Mouse (Mus musculus) embryonic facial prominence, embryonic 12.5 days (tissue): ENCODE measurements around the gene Mettl5. TPM values are rescaled to one million over a fixed set of nuclear protein-coding genes. Genes with fewer than 3 reads are reported as not detected.

ENCODE experiments used
- ATAC-seq: fragments of 200-750 bp; cut with Nextera tagmentation; 2 replicates; pipeline ENCODE4 v1.8.0; 2017; ENCODE audit not compliant: insufficient number of reproducible peaks, insufficient read depth, low FRiP score, low TSS enrichment
- H3K27ac ChIP-seq: fragments of 300-500 bp; sonication (generic); 2 replicates; pipeline ENCODE4 v1.5.1; 2016; ENCODE audit warnings: mild to moderate bottlenecking
- H3K27me3 ChIP-seq: fragments of 300-500 bp; sonication (generic); 2 replicates; pipeline ENCODE4 v1.6.1; 2016; ENCODE audit warnings: mild to moderate bottlenecking, moderate library complexity
- H3K36me3 ChIP-seq: fragments of 300-500 bp; sonication (generic); 2 replicates; pipeline ENCODE4 v1.6.1; 2016; ENCODE audit warnings: mild to moderate bottlenecking
- H3K4me1 ChIP-seq: fragments of 300-500 bp; sonication (generic); 2 replicates; pipeline ENCODE4 v1.6.1; 2016
- H3K4me2 ChIP-seq: fragments of 300-500 bp; sonication (generic); replicated peaks from 2 replicates; pipeline ENCODE4 v1.6.1; 2016; ENCODE audit warnings: mild to moderate bottlenecking, moderate library complexity
- H3K4me3 ChIP-seq: fragments of 300-500 bp; sonication (generic); 2 replicates; pipeline ENCODE4 v1.5.1; 2016; ENCODE audit warnings: mild to moderate bottlenecking
- H3K9ac ChIP-seq: fragments of 300-500 bp; sonication (generic); 2 replicates; pipeline ENCODE4 v1.6.1; 2016; ENCODE audit warnings: mild to moderate bottlenecking, moderate library complexity
- H3K9me3 ChIP-seq: fragments of 300-500 bp; sonication (generic); 2 replicates; pipeline ENCODE4 v1.6.1; 2016; ENCODE audit warnings: mild to moderate bottlenecking, moderate library complexity
- WGBS: fragments of 180-500 bp; shearing (Covaris S2); methylation state at CpG from one replicate; pipeline ENCODE4 v1.1.7; 2016; 5-methylcytosine and 5-hydroxymethylcytosine counted together
- polyA plus RNA-seq: library from polyadenylated mRNA; unstranded; fragments of >200 nt; fragmentation: Nextera tagmentation; extraction: Ambion mirVana; gene quantifications from 2 replicates; pipeline ENCODE4 v1.2.1, GENCODE M21; 2016

Gene Mettl5
- polyA plus RNA-seq, 1 experiment from 2014 or later: 39.7 TPM

GRCm38 (mm10) chr2:69893891-69894290 lies 8.5 kb upstream of the Mettl5 start:
- H3K9me3 ChIP-seq: no peaks in the 10 kb centered on the region
- no peak overlapping the region for H3K4me2 ChIP-seq
- ATAC-seq: no peak
- H3K4me3 ChIP-seq: no peak overlapping the region
- no peaks in the 10 kb centered on the region for H3K36me3 ChIP-seq
- WGBS: 83% methylated on average over 5 of the region's 5 CpGs
- no peaks in the 10 kb centered on the region for H3K27me3 ChIP-seq
- H3K4me1 ChIP-seq: peaks cover 5% of the 10 kb centered on the region
- no peak overlapping the region for H3K27ac ChIP-seq
- H3K9ac ChIP-seq: no peak overlapping the region

- no peak overlapping the region for H3K4me2 ChIP-seq
- WGBS: 78% methylated on average over 1 of the region's 1 CpGs
- H3K4me1 ChIP-seq: no peaks in the 10 kb centered on the region
- H3K27me3 ChIP-seq: no peaks in the 10 kb centered on the region
- H3K9me3 ChIP-seq: no peaks in the 10 kb centered on the region
- H3K27ac ChIP-seq: no peak overlapping the region
- H3K36me3 ChIP-seq: no peaks in the 10 kb centered on the region
- no peak overlapping the region for H3K9ac ChIP-seq
- no peak overlapping the region for H3K4me3 ChIP-seq
- ATAC-seq: no peak
Observed at GRCm38 (mm10) chr2:69893145-69893544, 7.7 kb upstream of the Mettl5 start.

GRCm38 (mm10) chr2:69890843-69891242 lies 5.4 kb upstream of the Mettl5 start:
- Histone ChIP-seq H3K9ac (no peak overlapping the region), H3K27me3 (no peaks in the 10 kb centered on the region), H3K4me1 (no peaks in the 10 kb centered on the region), H3K4me2 (no peak overlapping the region), H3K36me3 (no peaks in the 10 kb centered on the region), H3K27ac (no peak overlapping the region), H3K4me3 (no peak overlapping the region), H3K9me3 (no peaks in the 10 kb centered on the region)
- no peak for ATAC-seq
- 60% methylated on average over 7 of the region's 7 CpGs for WGBS

- H3K36me3 ChIP-seq: no peaks in the 10 kb centered on the region
- H3K27ac ChIP-seq: no peak overlapping the region
- no peaks in the 10 kb centered on the region for H3K27me3 ChIP-seq
- 70% methylated on average over 2 of the region's 2 CpGs for WGBS
- H3K4me3 ChIP-seq: no peak overlapping the region
- no peak overlapping the region for H3K9ac ChIP-seq
- no peak for ATAC-seq
- no peak overlapping the region for H3K4me2 ChIP-seq
- no peaks in the 10 kb centered on the region for H3K9me3 ChIP-seq
- H3K4me1 ChIP-seq: peaks cover 6% of the 10 kb centered on the region; the same call in 1 of the 2 replicates
Observed at GRCm38 (mm10) chr2:69888957-69889356, 3.5 kb upstream of the Mettl5 start.

GRCm38 (mm10) chr2:69885050-69885449 lies 365 bp downstream of the Mettl5 start:
- Histone ChIP-seq H3K4me3 (peak overlapping the region; percentile 59), H3K9me3 (no peaks in the 10 kb centered on the region), H3K4me2 (peak overlapping the region; percentile 58), H3K4me1 (peaks cover 6% of the 10 kb centered on the region; the same call in 1 of the 2 replicates), H3K36me3 (no peaks in the 10 kb centered on the region), H3K27me3 (no peaks in the 10 kb centered on the region), H3K9ac (peak overlapping the region; percentile 83), H3K27ac (peak overlapping the region; percentile 50; the same call in 1 of the 2 replicates)
- peak; percentile 35; the same call in 1 of the 2 replicates for ATAC-seq
- WGBS: 7% methylated on average over 12 of the region's 12 CpGs

GRCm38 (mm10) chr2:69884581-69884980 lies 834 bp downstream of the Mettl5 start:
- Histone ChIP-seq H3K4me1 (peaks cover 6% of the 10 kb centered on the region; the same call in 1 of the 2 replicates), H3K9me3 (no peaks in the 10 kb centered on the region), H3K9ac (peak overlapping the region; percentile 83), H3K4me2 (peak overlapping the region; percentile 58), H3K27me3 (no peaks in the 10 kb centered on the region), H3K4me3 (peak overlapping the region; percentile 59), H3K27ac (no peak overlapping the region), H3K36me3 (no peaks in the 10 kb centered on the region)
- ATAC-seq: no peak
- WGBS: 60% methylated on average over 6 of the region's 6 CpGs

GRCm38 (mm10) chr2:69883990-69884391 lies 1.4 kb downstream of the Mettl5 start:
- WGBS: 66% methylated on average over 2 of the region's 2 CpGs
- Histone ChIP-seq H3K36me3 (no peaks in the 10 kb centered on the region), H3K9ac (no peak overlapping the region), H3K4me3 (no peak overlapping the region), H3K27me3 (no peaks in the 10 kb centered on the region), H3K4me2 (peak overlapping the region; percentile 58; the same call in 1 of the 2 replicates), H3K27ac (no peak overlapping the region), H3K9me3 (no peaks in the 10 kb centered on the region), H3K4me1 (peaks cover 6% of the 10 kb centered on the region; the same call in 1 of the 2 replicates)
- no peak for ATAC-seq

GRCm38 (mm10) chr2:69862117-69862657 lies 23.2 kb downstream of the Mettl5 start:
- ATAC-seq: no peak
- WGBS: 3% methylated on average over 13 of the region's 13 CpGs
- H3K27ac ChIP-seq: peak overlapping the region; percentile 92; the same call in 1 of the 2 replicates

GRCm38 (mm10) chr2:69861485-69862091 lies 23.8 kb downstream of the Mettl5 start, which contains the start of gene Ssb:
Gene Ssb, plus strand, starts transcription at chr2:69861562.
- WGBS: under 1% methylated on average over 55 of the region's 66 CpGs

More at GRCm38 (mm10) chr2:69862117-69862657, 23.2 kb downstream of the Mettl5 start:
- Histone ChIP-seq H3K27me3 (no peaks in the 10 kb centered on the region), H3K9ac (peak overlapping the region; percentile 98), H3K36me3 (peaks cover 11% of the 10 kb centered on the region; the same call in 1 of the 2 replicates), H3K4me2 (peak overlapping the region; percentile 72), H3K4me3 (peak overlapping the region; percentile 95), H3K9me3 (no peaks in the 10 kb centered on the region), H3K4me1 (peaks cover 7% of the 10 kb centered on the region; the same call in 1 of the 2 replicates)

GRCm38 (mm10) chr2:69860972-69861452 lies 24.4 kb downstream of the Mettl5 start:
- peak overlapping the region; percentile 98 for H3K9ac ChIP-seq
- H3K4me2 ChIP-seq: peak overlapping the region; percentile 54
- H3K4me1 ChIP-seq: peaks cover 7% of the 10 kb centered on the region; the same call in 1 of the 2 replicates
- H3K4me3 ChIP-seq: peak overlapping the region; percentile 95
- H3K36me3 ChIP-seq: 0 out of 2 replicates have a peak, but pooled peaks cover 7% of the 10 kb centered on the region
- no peaks in the 10 kb centered on the region for H3K9me3 ChIP-seq
- 13% methylated on average over 12 of the region's 13 CpGs for WGBS
- H3K27me3 ChIP-seq: no peaks in the 10 kb centered on the region
- peak overlapping the region; percentile 92 for H3K27ac ChIP-seq
- ATAC-seq: 0 out of 2 replicates have a peak, but pooled peaks have one; percentile 42

More at GRCm38 (mm10) chr2:69861485-69862091, 23.8 kb downstream of the Mettl5 start, which contains the start of gene Ssb:
- Histone ChIP-seq H3K4me1 (peaks cover 7% of the 10 kb centered on the region; the same call in 1 of the 2 replicates), H3K4me2 (peak within 1 kb of the TSS; percentile 72), H3K4me3 (peak within 1 kb of the TSS; percentile 95), H3K36me3 (0 out of 2 replicates have a peak, but pooled peaks cover 7% of the 10 kb centered on the region), H3K27ac (peak within 1 kb of the TSS; percentile 92), H3K9ac (peak within 1 kb of the TSS; percentile 98), H3K27me3 (no peaks in the 10 kb centered on the region), H3K9me3 (no peaks in the 10 kb centered on the region)
- ATAC-seq: peak; percentile 85

- Histone ChIP-seq H3K4me2 (no peak overlapping the region), H3K4me1 (peaks cover 4% of the 10 kb centered on the region; the same call in 1 of the 2 replicates), H3K4me3 (no peak overlapping the region), H3K27ac (no peak overlapping the region), H3K27me3 (no peaks in the 10 kb centered on the region), H3K9ac (no peak overlapping the region), H3K9me3 (no peaks in the 10 kb centered on the region), H3K36me3 (no peaks in the 10 kb centered on the region)
- no peak for ATAC-seq
- WGBS: 86% methylated on average over 1 of the region's 1 CpGs
Observed at GRCm38 (mm10) chr2:69857882-69858281, 27.5 kb downstream of the Mettl5 start.
